Mouse (Mus musculus) thymus, adult 2 months (tissue): Measurements from ENCODE around the gene Robo1.

Source experiments
- CTCF ChIP-seq: fragments of 200-500 bp; IDR thresholded peaks from 2 replicates; pipeline ENCODE4 v1.5.1; 2012; ENCODE audit warnings: mild to moderate bottlenecking, control low read depth, low read length, moderate library complexity, borderline replicate concordance; ENCODE audit not compliant: control insufficient read depth, poor library complexity, insufficient read depth; ENCODE audit errors: extremely low read depth
- POLR2A ChIP-seq: fragments of 200-500 bp; IDR thresholded peaks from 2 replicates; pipeline ENCODE4 v1.6.1; 2012; ENCODE audit warnings: mild to moderate bottlenecking, low read length, control low read depth, moderate library complexity; ENCODE audit not compliant: control insufficient read depth, poor library complexity, insufficient read depth; ENCODE audit errors: extremely low read depth

DNA sequence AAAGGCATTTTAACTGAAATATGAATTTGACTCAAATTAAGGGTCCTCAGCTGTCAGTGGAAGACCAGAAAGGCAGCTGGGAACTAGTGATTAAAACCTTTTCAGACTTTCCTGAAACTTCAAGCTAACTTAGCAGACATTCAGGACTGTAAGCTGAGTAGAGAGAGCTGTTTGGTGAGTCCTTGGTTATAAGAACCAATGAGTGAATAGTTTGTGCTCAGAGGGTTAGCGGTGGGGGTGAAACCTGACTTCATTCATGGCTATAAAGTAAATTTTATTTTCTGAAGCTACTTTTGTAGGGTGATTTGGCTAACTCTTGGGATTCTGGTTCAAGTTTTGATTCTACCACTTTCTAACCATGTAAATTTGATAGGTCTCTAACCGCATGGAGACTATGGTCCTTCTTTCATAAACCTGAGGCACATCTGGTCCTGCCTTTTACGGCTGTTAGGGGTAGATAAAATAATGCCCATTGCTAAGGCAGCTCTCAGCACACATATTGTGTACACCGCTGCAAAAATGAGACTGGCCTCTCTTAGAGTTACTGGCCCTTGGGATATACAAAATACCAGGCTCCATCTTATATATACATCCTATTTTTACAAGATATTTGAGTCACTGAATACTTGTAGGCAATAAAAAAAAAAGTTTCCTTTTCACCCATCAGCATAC, 225.9 kb downstream of the Robo1 start:
- TF ChIP-seq CTCF (no peak), POLR2A (no peak)
